Mouse (Mus musculus) cortical plate, adult 2 months (tissue): ENCODE measurements around the gene Fgfr2. TPM values are rescaled to one million over a fixed set of nuclear protein-coding genes. Genes with fewer than 3 reads are reported as not detected.
A peak's percentile ranks its signal among the peaks of the same experiment; 100 is the strongest.

Experiments
- H3K27ac ChIP-seq: fragments of 200-500 bp; 2 replicates; pipeline ENCODE4 v1.5.1; 2012; ENCODE audit warnings: low read length, control low read depth, inconsistent platforms; ENCODE audit not compliant: insufficient read depth
- H3K4me1 ChIP-seq: fragments of 200-500 bp; 2 replicates; pipeline ENCODE4 v1.6.1; 2011; ENCODE audit warnings: low read length; ENCODE audit not compliant: control insufficient read depth, insufficient read depth
- H3K4me3 ChIP-seq: fragments of 200-500 bp; 2 replicates; pipeline ENCODE4 v1.5.1; 2011; ENCODE audit warnings: mild to moderate bottlenecking, low read length, control low read depth; ENCODE audit not compliant: insufficient read depth
- CTCF ChIP-seq: fragments of 200-500 bp; IDR thresholded peaks from 2 replicates; pipeline ENCODE4 v1.5.1; 2011; ENCODE audit warnings: mild to moderate bottlenecking, control low read depth, low read length; ENCODE audit not compliant: insufficient read depth; ENCODE audit errors: extremely low read depth
- POLR2A ChIP-seq: fragments of 200-500 bp; IDR thresholded peaks from 2 replicates; pipeline ENCODE4 v1.6.1; 2011; ENCODE audit warnings: mild to moderate bottlenecking, low read length, control low read depth; ENCODE audit not compliant: insufficient read depth; ENCODE audit errors: extremely low read depth
- polyA plus RNA-seq: library from polyadenylated mRNA; depleted of rRNA; stranded (reverse); fragments of >200 nt; gene quantifications from 2 replicates; pipeline ENCODE4 v1.2.3, GENCODE M21; 2012

Fgfr2 gene
- polyA plus RNA-seq, 1 experiment, result 50.4 TPM

DNA sequence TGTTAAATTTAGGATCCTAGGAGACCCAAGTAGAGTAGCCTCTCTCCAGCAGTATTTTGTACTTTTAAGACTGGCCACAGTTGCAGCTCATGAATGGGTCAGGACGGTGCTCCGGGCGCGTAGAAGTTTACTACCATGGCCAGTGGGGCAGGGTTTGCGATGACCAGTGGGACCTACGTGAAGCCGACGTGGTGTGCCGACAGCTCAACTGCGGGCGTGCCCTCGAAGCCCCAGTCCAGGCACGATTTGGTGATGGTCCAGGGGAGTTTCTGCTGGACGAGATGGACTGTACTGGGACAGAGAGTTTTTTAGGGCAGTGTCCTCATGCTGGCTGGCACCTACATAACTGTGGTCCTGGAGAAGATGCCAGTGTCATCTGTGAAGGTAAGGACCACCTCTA lies 1935.2 kb downstream of the Fgfr2 start:
- no peak overlapping the region for H3K27ac ChIP-seq
- no peak overlapping the region for H3K4me3 ChIP-seq
- peaks cover 2% of the 10 kb centered on the region; the same call in 1 of the 2 replicates for H3K4me1 ChIP-seq
- TF ChIP-seq POLR2A (no peak), CTCF (no peak)

GRCm38 (mm10) chr7:131187047-131187446 lies 1936.1 kb downstream of the Fgfr2 start:
- no peak overlapping the region for H3K4me3 ChIP-seq
- H3K4me1 ChIP-seq, result peaks cover 2% of the 10 kb centered on the region; the same call in 1 of the 2 replicates
- H3K27ac ChIP-seq, result no peak overlapping the region
- TF ChIP-seq CTCF (no peak), POLR2A (no peak)

DNA sequence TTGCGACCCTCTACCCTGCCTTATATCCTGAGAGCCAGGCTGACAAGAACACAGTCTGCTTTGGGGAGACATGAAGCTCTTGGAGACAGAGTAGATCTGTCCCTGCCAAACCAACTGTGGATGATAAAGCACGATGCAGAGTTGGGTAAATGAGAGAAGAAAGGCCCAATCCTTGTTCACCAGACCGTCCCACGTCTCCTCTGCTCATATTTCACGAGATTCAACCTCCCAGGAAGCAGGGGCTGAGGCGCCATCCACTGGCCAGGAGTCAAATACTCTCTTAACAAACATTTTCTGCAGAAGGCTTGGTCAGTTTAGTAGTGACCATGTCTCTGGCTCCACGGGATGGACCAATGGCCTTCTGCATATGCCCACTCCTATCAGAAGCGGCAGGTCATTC lies 1938.8 kb downstream of the Fgfr2 start:
- TF ChIP-seq CTCF (no peak), POLR2A (no peak)
- H3K4me1 ChIP-seq, result peaks cover 2% of the 10 kb centered on the region; the same call in 1 of the 2 replicates
- no peak overlapping the region for H3K4me3 ChIP-seq
- H3K27ac ChIP-seq, result no peak overlapping the region

DNA sequence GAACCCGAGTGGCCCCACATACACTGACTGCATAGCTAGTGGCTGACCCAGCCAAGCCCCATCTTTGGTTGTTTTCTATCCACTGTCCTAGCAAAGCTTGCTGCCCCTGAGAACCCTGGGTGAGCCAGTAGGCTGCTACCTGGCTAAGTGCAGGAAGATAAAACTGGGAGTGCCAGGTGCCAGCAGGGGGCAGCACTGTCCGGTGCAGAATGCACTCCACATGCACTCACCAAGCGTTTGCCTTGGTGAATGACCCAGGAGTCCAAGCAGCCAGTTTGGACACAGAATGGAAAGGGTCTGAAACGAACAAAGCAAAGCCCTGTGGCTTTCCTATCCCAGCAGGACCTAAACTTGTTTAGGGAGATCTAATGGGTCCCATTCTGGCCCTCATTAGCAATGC lies 1940.5 kb downstream of the Fgfr2 start:
- TF ChIP-seq POLR2A (no peak), CTCF (peak; percentile 54)
- Histone ChIP-seq H3K27ac (no peak overlapping the region), H3K4me1 (peaks cover 2% of the 10 kb centered on the region; the same call in 1 of the 2 replicates), H3K4me3 (no peak overlapping the region)

DNA sequence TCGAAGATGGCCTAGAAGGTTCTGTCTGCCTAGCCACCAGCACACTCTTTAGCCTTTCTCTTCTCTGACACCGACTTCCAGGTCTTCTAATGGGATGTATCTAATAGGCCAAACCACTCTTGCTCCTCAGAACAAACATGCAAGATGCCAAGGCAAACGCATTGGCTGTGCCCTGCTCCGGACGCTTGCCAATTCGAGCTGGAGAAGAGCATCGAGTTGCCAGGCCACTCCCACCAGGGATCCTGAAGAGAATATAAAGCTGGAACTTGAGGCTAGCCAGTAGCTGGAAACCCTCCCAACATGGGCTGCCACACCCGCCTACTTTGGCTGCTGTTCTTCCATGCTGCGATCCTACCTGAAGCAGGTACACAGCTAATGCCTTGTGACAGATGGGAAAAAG lies 1949.0 kb downstream of the Fgfr2 start, which contains the start of gene 5430419D17Rik:
TSS of gene 5430419D17Rik (plus strand) at position 282 of the 400 bp plus-strand sequence.
- TF ChIP-seq POLR2A, result no peak
- TF ChIP-seq CTCF, result no peak
- H3K4me1 ChIP-seq, result no peaks in the 10 kb centered on the region
- no peak within 1 kb of the TSS for H3K27ac ChIP-seq
- H3K4me3 ChIP-seq, result no peak within 1 kb of the TSS

DNA sequence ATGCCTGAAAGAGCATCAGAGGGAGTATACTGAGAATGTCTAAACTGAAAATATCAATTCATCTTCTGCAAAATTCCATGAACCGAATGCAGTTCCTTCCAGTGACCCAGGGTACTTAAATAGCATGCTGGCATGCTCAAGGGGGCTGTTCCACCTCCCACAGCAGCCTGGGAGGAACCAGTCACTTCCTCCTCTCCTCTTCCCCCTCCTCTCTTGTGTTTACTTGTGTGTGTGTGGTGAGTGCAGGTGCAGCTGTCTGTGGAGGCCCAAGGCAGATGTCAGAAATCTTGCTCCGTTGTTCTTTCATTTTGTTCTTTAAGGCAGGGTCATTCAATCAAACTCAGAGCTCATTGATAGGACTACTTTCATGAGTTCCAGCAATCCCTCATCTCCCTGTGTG lies 1954.1 kb downstream of the Fgfr2 start:
- H3K4me3 ChIP-seq, result no peak overlapping the region
- no peak for TF ChIP-seq CTCF
- no peaks in the 10 kb centered on the region for H3K4me1 ChIP-seq
- no peak overlapping the region for H3K27ac ChIP-seq

DNA sequence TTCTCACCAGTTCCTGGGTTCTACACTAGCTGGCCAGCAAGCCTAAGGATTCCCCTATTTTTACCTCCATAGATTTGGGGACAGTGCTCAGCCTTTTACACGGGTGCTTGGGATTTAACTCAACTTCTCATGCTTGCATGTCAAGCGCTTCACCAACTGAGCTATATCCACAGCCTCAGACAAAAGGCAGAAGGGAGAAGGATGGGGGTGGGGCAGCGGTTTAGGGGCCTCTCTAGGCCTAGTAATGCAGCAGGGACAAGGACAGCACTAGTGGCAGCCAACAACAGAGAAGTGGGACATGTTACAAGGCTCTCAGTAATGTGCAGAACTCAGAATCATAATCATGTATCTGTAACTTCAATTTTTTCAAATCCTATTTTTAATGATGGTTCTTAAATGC lies 1955.4 kb downstream of the Fgfr2 start:
- no peaks in the 10 kb centered on the region for H3K4me1 ChIP-seq
- H3K4me3 ChIP-seq, result no peak overlapping the region
- TF ChIP-seq POLR2A, result no peak
- no peak for TF ChIP-seq CTCF
- H3K27ac ChIP-seq, result no peak overlapping the region

GRCm38 (mm10) chr7:131162251-131162650 lies 1960.9 kb downstream of the Fgfr2 start:
- Histone ChIP-seq H3K4me1 (no peaks in the 10 kb centered on the region), H3K27ac (no peak overlapping the region), H3K4me3 (no peak overlapping the region)
- TF ChIP-seq POLR2A (no peak), CTCF (no peak)

DNA sequence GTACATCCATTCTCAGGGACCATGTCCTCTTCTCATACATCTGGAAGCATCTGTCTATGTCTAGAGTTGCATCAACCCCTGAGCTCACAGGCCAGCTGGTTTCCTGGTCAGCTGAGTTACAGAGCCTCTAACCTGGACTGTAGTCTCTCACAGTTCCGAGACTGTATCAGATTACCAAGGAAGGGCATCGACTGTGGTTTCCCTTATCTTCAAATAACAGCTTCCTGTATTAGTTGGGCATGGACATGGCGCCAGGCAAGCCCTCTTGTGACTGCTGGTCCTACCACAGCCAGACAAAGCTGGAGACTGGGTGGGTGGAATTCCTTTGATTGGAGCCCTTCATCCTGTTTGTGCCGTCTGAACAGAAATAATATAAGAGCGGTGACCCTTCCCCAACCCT lies 1970.1 kb downstream of the Fgfr2 start:
- Histone ChIP-seq H3K27ac (no peak overlapping the region), H3K4me1 (no peaks in the 10 kb centered on the region), H3K4me3 (no peak overlapping the region)
- TF ChIP-seq POLR2A (no peak), CTCF (no peak)

GRCm38 (mm10) chr7:131150179-131150578 lies 1973.0 kb downstream of the Fgfr2 start:
- Histone ChIP-seq H3K4me3 (no peak overlapping the region), H3K4me1 (no peaks in the 10 kb centered on the region), H3K27ac (no peak overlapping the region)
- TF ChIP-seq POLR2A, result no peak
- no peak for TF ChIP-seq CTCF
